Mouse (Mus musculus) stomach, embryonic 15.5 days (tissue): ENCODE results near the gene Zmynd12. TPM values are rescaled to one million over a fixed set of nuclear protein-coding genes. Genes with fewer than 3 reads are reported as not detected.

Experiments
- ATAC-seq: fragments of 200-750 bp; cut with Nextera tagmentation; 2 replicates; pipeline ENCODE4 v1.8.0; 2017; ENCODE audit warnings: low read depth, moderate number of reproducible peaks, moderate TSS enrichment; ENCODE audit not compliant: insufficient read depth, low FRiP score
- H3K27ac ChIP-seq: fragments of 300-500 bp; sonication (generic); 2 replicates; pipeline ENCODE4 v1.5.1; 2015; ENCODE audit warnings: mild to moderate bottlenecking, inconsistent platforms
- H3K27me3 ChIP-seq: fragments of 300-500 bp; sonication (generic); replicated peaks from 2 replicates; pipeline ENCODE4 v1.6.1; 2015; ENCODE audit warnings: inconsistent platforms
- H3K36me3 ChIP-seq: fragments of 300-500 bp; sonication (generic); 2 replicates; pipeline ENCODE4 v1.6.1; 2015; ENCODE audit warnings: inconsistent platforms
- H3K4me1 ChIP-seq: fragments of 300-500 bp; sonication (generic); 2 replicates; pipeline ENCODE4 v1.6.1; 2015; ENCODE audit warnings: inconsistent platforms
- H3K4me2 ChIP-seq: fragments of 300-500 bp; sonication (generic); 2 replicates; pipeline ENCODE4 v1.6.1; 2015; ENCODE audit warnings: mild to moderate bottlenecking, inconsistent platforms
- H3K4me3 ChIP-seq: fragments of 300-500 bp; sonication (generic); replicated peaks from 2 replicates; pipeline ENCODE4 v1.5.1; 2015; ENCODE audit warnings: inconsistent platforms
- H3K9ac ChIP-seq: fragments of 300-500 bp; sonication (generic); 2 replicates; pipeline ENCODE4 v1.6.1; 2015; ENCODE audit warnings: inconsistent platforms
- H3K9me3 ChIP-seq: fragments of 300-500 bp; sonication (generic); 2 replicates; pipeline ENCODE4 v1.6.1; 2016; ENCODE audit warnings: inconsistent platforms
- WGBS: fragments of 180-500 bp; shearing (Covaris S2); methylation state at CpG from one replicate; pipeline ENCODE4 v1.1.7; 2015; 5-methylcytosine and 5-hydroxymethylcytosine counted together
- polyA plus RNA-seq: library from polyadenylated mRNA; unstranded; fragments of >200 nt; fragmentation: Nextera tagmentation; extraction: Ambion mirVana; gene quantifications from 2 replicates; pipeline ENCODE4 v1.2.1, GENCODE M21; 2015

Gene Zmynd12
- polyA plus RNA-seq, 1 experiment from 2014 or later: 0.26 TPM

DNA sequence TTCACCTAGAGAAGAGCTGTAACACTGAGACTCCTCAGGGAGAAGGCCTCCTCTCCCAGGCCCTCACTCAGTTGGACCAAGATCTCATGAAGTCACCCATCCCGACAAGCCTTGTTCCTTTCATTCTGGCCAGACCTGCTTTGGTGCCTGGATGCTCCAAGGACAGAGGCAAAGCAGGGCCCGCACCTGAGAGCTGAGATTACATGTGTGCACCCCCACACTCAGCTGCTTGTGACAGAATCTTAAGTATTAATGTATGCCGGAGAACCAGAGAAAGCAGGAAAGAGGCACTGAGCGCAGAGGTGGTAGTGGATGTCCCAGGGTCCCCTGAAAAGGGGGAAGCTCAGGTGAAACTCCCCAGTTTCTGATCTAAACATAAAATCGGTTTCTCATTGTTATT is 30.5 kb downstream of the Zmynd12 start:
- Histone ChIP-seq H3K9me3 (no peaks in the 10 kb centered on the region), H3K27ac (no peak overlapping the region), H3K27me3 (no peaks in the 10 kb centered on the region), H3K4me3 (no peak overlapping the region), H3K4me2 (no peak overlapping the region), H3K4me1 (no peaks in the 10 kb centered on the region), H3K9ac (no peak overlapping the region), H3K36me3 (no peaks in the 10 kb centered on the region)
- no peak for ATAC-seq
- WGBS: 62% methylated on average over 5 of the region's 5 CpGs

DNA sequence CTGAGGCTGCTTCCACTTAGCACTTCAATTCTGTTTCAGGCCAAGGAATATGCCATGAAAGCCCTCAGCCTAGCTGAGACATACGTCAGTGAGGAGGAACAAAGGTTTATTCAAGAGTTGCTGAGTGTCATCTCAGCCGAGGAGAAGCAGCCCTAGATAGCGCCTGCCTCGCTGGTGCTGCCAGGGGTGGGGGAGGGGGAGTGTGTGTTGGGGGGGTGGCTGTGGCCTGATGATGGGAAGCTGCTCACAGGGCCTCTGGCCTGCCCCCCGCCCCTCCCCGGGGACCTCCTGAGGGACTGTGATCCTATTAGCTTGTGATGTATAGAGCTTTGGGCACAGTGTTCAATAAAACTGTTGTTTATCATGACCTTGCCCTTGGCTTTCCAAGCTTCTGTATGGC is 30.9 kb downstream of the Zmynd12 start:
- Histone ChIP-seq H3K36me3 (no peaks in the 10 kb centered on the region), H3K27me3 (no peaks in the 10 kb centered on the region), H3K4me2 (no peak overlapping the region), H3K9me3 (no peaks in the 10 kb centered on the region), H3K4me3 (no peak overlapping the region), H3K9ac (no peak overlapping the region), H3K4me1 (no peaks in the 10 kb centered on the region), H3K27ac (no peak overlapping the region)
- WGBS: 19% methylated on average over 6 of the region's 6 CpGs
- ATAC-seq: no peak

DNA sequence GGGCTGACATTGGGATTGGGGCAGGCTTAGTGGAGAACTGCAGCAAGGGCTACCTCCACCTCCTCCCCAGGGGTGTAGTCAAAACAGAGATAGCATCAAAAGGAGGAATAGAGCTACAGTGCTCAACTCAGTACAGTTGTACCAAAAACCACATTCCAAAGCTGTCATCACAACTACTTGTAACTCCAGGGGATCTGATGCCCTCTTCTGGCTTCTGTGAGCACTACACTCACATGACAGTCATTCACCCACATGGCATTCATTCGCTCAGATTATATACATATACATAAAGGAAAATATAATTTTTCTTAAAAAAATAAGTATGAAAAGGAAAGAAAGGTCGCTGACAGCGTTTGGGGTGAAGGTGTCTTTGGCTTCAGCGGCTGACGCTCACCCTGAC is 37.7 kb downstream of the Zmynd12 start:
- H3K9me3 ChIP-seq: no peaks in the 10 kb centered on the region
- no peaks in the 10 kb centered on the region for H3K27me3 ChIP-seq
- no peak for ATAC-seq
- no peak overlapping the region for H3K4me2 ChIP-seq
- 55% methylated on average over 5 of the region's 5 CpGs for WGBS
- H3K36me3 ChIP-seq: no peaks in the 10 kb centered on the region
- no peak overlapping the region for H3K9ac ChIP-seq
- no peak overlapping the region for H3K4me3 ChIP-seq
- peaks cover 9% of the 10 kb centered on the region for H3K4me1 ChIP-seq
- no peak overlapping the region for H3K27ac ChIP-seq

DNA sequence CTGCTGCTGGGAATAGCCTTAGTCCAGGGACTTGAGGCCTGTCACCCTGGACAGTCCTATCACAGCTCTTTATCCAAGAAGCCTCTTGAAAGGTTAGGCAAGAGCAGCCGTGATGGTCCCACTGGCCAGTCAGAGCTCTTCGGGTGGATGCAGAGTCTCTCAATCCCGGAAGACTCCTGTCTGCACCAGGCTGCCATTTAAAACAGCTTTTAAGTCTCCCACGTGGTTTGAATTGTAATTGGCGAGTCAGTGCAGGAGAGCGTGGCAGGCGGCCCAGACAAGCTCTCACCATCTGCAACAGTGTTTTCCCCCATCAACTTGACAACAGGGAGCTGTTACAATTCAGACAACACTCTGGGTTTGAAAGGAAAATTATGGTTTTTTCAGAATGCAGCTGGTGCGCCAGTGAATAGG is 38.1 kb downstream of the Zmynd12 start:
- no peaks in the 10 kb centered on the region for H3K9me3 ChIP-seq
- H3K36me3 ChIP-seq: no peaks in the 10 kb centered on the region
- H3K27ac ChIP-seq: no peak overlapping the region
- no peak overlapping the region for H3K9ac ChIP-seq
- WGBS: 48% methylated on average over 8 of the region's 8 CpGs
- ATAC-seq: peak; percentile 45; the same call in 1 of the 2 replicates
- H3K4me1 ChIP-seq: peaks cover 9% of the 10 kb centered on the region
- H3K27me3 ChIP-seq: no peaks in the 10 kb centered on the region
- no peak overlapping the region for H3K4me2 ChIP-seq
- no peak overlapping the region for H3K4me3 ChIP-seq

GRCm38 (mm10) chr4:119462457-119462856 is 39.8 kb downstream of the Zmynd12 start:
- no peak overlapping the region for H3K9ac ChIP-seq
- WGBS: 76% methylated on average over 3 of the region's 3 CpGs
- H3K4me3 ChIP-seq: no peak overlapping the region
- H3K9me3 ChIP-seq: no peaks in the 10 kb centered on the region
- H3K4me1 ChIP-seq: peaks cover 9% of the 10 kb centered on the region
- H3K27ac ChIP-seq: 0 out of 2 replicates have a peak overlapping the region, but pooled peaks have one; percentile 1
- no peaks in the 10 kb centered on the region for H3K27me3 ChIP-seq
- H3K36me3 ChIP-seq: no peaks in the 10 kb centered on the region
- ATAC-seq: no peak
- no peak overlapping the region for H3K4me2 ChIP-seq

GRCm38 (mm10) chr4:119462858-119463755 is 40.5 kb downstream of the Zmynd12 start:
- Histone ChIP-seq H3K9me3 (no peaks in the 10 kb centered on the region), H3K27ac (no peak overlapping the region), H3K9ac (no peak overlapping the region), H3K4me3 (no peak overlapping the region), H3K4me1 (peaks cover 9% of the 10 kb centered on the region), H3K27me3 (no peaks in the 10 kb centered on the region), H3K4me2 (no peak overlapping the region), H3K36me3 (no peaks in the 10 kb centered on the region)
- 37% methylated on average over 11 of the region's 11 CpGs for WGBS
- ATAC-seq: peak; percentile 47

- Histone ChIP-seq H3K36me3 (no peaks in the 10 kb centered on the region), H3K9ac (no peak overlapping the region), H3K9me3 (no peaks in the 10 kb centered on the region), H3K4me1 (peaks cover 9% of the 10 kb centered on the region), H3K27me3 (no peaks in the 10 kb centered on the region), H3K27ac (no peak overlapping the region), H3K4me3 (no peak overlapping the region), H3K4me2 (no peak overlapping the region)
- ATAC-seq: no peak
- 66% methylated on average over 13 of the region's 13 CpGs for WGBS
Observed at GRCm38 (mm10) chr4:119463756-119464419, 41.3 kb downstream of the Zmynd12 start.

DNA sequence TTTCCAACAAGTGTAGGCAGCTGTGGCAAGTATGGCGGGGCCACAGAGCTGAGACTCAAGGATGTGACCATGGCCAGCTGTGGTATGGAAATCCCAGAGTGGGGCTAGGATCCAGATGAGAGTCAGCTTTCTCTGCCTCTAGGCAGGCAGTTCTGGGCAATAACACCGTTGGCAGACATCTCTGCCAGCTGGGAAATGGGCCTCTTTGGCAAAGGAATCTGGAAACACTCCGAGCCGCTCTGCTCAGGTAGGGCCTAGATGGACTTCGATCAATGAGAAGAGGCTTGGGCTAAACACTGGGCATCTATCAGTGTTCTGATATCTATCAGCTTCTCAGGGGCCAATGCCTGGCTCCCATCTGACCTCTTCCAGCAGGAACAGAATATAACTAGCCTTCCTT is 43.2 kb downstream of the Zmynd12 start:
- H3K9me3 ChIP-seq: no peaks in the 10 kb centered on the region
- no peaks in the 10 kb centered on the region for H3K27me3 ChIP-seq
- H3K36me3 ChIP-seq: no peaks in the 10 kb centered on the region
- no peak for ATAC-seq
- H3K4me2 ChIP-seq: no peak overlapping the region
- peaks cover 9% of the 10 kb centered on the region for H3K4me1 ChIP-seq
- no peak overlapping the region for H3K27ac ChIP-seq
- H3K4me3 ChIP-seq: no peak overlapping the region
- H3K9ac ChIP-seq: no peak overlapping the region
- WGBS: 89% methylated on average over 5 of the region's 5 CpGs

DNA sequence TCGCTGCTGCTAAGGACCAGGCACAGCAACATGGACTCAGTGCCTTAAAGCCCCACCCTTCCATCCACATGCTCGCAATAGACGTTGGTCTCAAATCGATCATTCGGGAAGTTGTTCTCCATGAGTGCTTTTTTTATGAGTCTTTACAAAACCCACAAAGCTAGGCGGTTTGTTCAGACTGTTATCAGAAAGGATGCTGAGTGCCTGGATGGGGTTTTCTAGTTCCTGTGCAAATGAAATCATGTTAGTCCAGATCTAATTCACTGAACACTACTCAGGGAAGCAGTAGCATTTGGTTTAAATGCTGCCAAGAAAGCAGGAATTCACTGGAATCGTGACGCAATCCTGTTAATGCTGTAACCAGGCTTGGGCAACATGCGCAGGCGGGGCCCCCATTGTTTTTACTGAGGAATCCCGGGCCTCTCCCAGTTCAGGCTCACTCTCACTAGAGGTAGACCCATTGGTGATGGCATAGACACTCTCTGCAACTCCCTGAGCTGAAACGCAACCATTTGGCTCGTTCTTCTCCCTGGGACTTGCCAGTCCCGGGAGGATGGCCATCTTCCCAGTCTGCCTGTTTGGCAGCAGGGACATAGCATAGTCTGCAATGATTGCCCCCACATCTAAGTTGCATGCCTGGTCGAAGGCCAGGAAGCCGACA is 45.2 kb downstream of the Zmynd12 start:
- Histone ChIP-seq H3K4me3 (no peak overlapping the region), H3K27ac (no peak overlapping the region), H3K9me3 (no peaks in the 10 kb centered on the region), H3K4me2 (no peak overlapping the region), H3K9ac (no peak overlapping the region), H3K36me3 (no peaks in the 10 kb centered on the region), H3K4me1 (peaks cover 5% of the 10 kb centered on the region; the same call in 1 of the 2 replicates), H3K27me3 (no peaks in the 10 kb centered on the region)
- WGBS: 82% methylated on average over 16 of the region's 16 CpGs
- ATAC-seq: no peak

GRCm38 (mm10) chr4:119472545-119472944 is 49.9 kb downstream of the Zmynd12 start:
- H3K36me3 ChIP-seq: no peaks in the 10 kb centered on the region
- no peaks in the 10 kb centered on the region for H3K9me3 ChIP-seq
- no peak overlapping the region for H3K4me2 ChIP-seq
- no peak overlapping the region for H3K4me3 ChIP-seq
- WGBS: 76% methylated on average over 9 of the region's 9 CpGs
- no peak overlapping the region for H3K27ac ChIP-seq
- ATAC-seq: no peak
- no peak overlapping the region for H3K9ac ChIP-seq
- no peaks in the 10 kb centered on the region for H3K27me3 ChIP-seq
- H3K4me1 ChIP-seq: no peaks in the 10 kb centered on the region

GRCm38 (mm10) chr4:119473150-119473549 is 50.5 kb downstream of the Zmynd12 start:
- WGBS: 31% methylated on average over 5 of the region's 5 CpGs

GRCm38 (mm10) chr4:119483051-119483450 is 60.4 kb downstream of the Zmynd12 start:
- Histone ChIP-seq H3K27me3 (no peaks in the 10 kb centered on the region), H3K9me3 (no peaks in the 10 kb centered on the region), H3K4me3 (no peak overlapping the region), H3K4me1 (no peaks in the 10 kb centered on the region), H3K9ac (no peak overlapping the region), H3K4me2 (no peak overlapping the region), H3K36me3 (no peaks in the 10 kb centered on the region), H3K27ac (no peak overlapping the region)
- 57% methylated on average over 9 of the region's 9 CpGs for WGBS
- ATAC-seq: peak; percentile 53; the same call in 1 of the 2 replicates

More at GRCm38 (mm10) chr4:119473150-119473549, 50.5 kb downstream of the Zmynd12 start:
- H3K9me3 ChIP-seq: no peaks in the 10 kb centered on the region
- ATAC-seq: no peak
- H3K4me2 ChIP-seq: no peak overlapping the region
- H3K36me3 ChIP-seq: no peaks in the 10 kb centered on the region
- H3K4me1 ChIP-seq: no peaks in the 10 kb centered on the region
- H3K4me3 ChIP-seq: no peak overlapping the region
- no peak overlapping the region for H3K9ac ChIP-seq
- H3K27me3 ChIP-seq: no peaks in the 10 kb centered on the region
- no peak overlapping the region for H3K27ac ChIP-seq
